Mouse (Mus musculus) subcutaneous adipose tissue, adult 2 months (tissue): ENCODE measurements around the gene Slc22a8. TPM values are rescaled to one million over a fixed set of nuclear protein-coding genes. Genes with fewer than 3 reads are reported as not detected.

Experiments used
- polyA plus RNA-seq: library from polyadenylated mRNA; depleted of rRNA; stranded (reverse); fragments of >200 nt; gene quantifications from 2 replicates; pipeline ENCODE4 v1.2.3, GENCODE M21; 2012; ENCODE audit warnings: low replicate concordance; rRNA removed

The Slc22a8 gene
- 0.03 TPM in 1 of 2 replicates, not detected in the other for polyA plus RNA-seq

GRCm38 (mm10) chr19:8590954-8591353 is at the start of gene Slc22a8:
Slc22a8 (plus strand) TSS chr19:8591254.

DNA sequence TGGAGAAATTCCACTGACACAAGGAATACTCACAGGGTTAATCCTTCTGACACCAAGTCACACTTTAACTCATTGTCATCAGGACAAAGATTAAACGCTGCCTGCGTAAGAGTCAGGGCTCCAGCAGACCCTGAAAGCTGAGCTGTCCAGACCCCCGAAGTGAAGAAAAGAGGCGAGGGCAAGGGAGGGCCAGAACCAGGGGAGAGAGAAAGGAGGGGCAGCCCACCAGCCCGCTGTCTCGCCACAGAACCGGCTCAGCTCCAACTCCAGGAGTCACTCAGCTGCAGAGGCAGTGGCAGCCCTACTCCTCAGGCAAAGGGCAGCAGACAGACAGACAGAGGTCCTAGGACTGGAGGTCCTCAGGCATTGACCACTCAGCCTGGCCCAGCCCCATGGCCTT is 26.9 kb downstream of the Slc22a8 start, which contains the start of gene Slc22a6:
Gene Slc22a6 (plus strand): TSS at position 136 of the 400 bp plus-strand sequence.

Other genes with a start within 250 kb of the Slc22a8 start
- gene Slc22a30, start 186.1 kb upstream of the Slc22a8 start, polyA plus RNA-seq, result 0.06 TPM in 1 of 2 replicates, not detected in the other
- not detected in 2 replicates for gene Slc22a6, start 26.8 kb downstream of the Slc22a8 start, polyA plus RNA-seq
- 0.15 TPM in 1 of 2 replicates, not detected in the other for gene Chrm1, start 72.5 kb downstream of the Slc22a8 start, polyA plus RNA-seq
- 230 and 245 TPM in 2 replicates for gene Slc3a2, start 132.1 kb downstream of the Slc22a8 start, polyA plus RNA-seq
- gene Wdr74, start 144.6 kb downstream of the Slc22a8 start, polyA plus RNA-seq, result 29.9 and 51.4 TPM in 2 replicates
- gene 1700092M07Rik, start 149.5 kb downstream of the Slc22a8 start, polyA plus RNA-seq, result not detected in 2 replicates
- 89.0 and 134 TPM in 2 replicates for gene Stx5a, start 150.2 kb downstream of the Slc22a8 start, polyA plus RNA-seq
- 93.8 and 152 TPM in 2 replicates for gene Nxf1, start 165.8 kb downstream of the Slc22a8 start, polyA plus RNA-seq
- gene Tmem223, start 179.7 kb downstream of the Slc22a8 start, polyA plus RNA-seq, result 255 and 279 TPM in 2 replicates
- 92.4 and 101 TPM in 2 replicates for gene Tmem179b, start 183.2 kb downstream of the Slc22a8 start, polyA plus RNA-seq
- gene Taf6l, start 195.2 kb downstream of the Slc22a8 start, polyA plus RNA-seq, result 15.5 and 19.6 TPM in 2 replicates
- 72.1 and 72.3 TPM in 2 replicates for gene Polr2g, start 207.3 kb downstream of the Slc22a8 start, polyA plus RNA-seq
- gene Zbtb3, start 211.3 kb downstream of the Slc22a8 start, polyA plus RNA-seq, result 2.1 and 3.7 TPM in 2 replicates
- 19.7 and 28.1 TPM in 2 replicates for gene Ttc9c, start 228.1 kb downstream of the Slc22a8 start, polyA plus RNA-seq
- 13.8 and 28.4 TPM in 2 replicates for gene Hnrnpul2, start 228.8 kb downstream of the Slc22a8 start, polyA plus RNA-seq
- 1.4 TPM in 1 of 2 replicates, not detected in the other for gene AC129217.1, start 238.5 kb downstream of the Slc22a8 start, polyA plus RNA-seq
- 401 and 771 TPM in 2 replicates for gene Bscl2, start 246.2 kb downstream of the Slc22a8 start, polyA plus RNA-seq
- gene Gng3, start 247.9 kb downstream of the Slc22a8 start, polyA plus RNA-seq, result 0.45 and 1.2 TPM in 2 replicates